Mouse (Mus musculus): ENCODE measurements around the gene Hist1h2bk.
"Not testable (repeated sequence)": the region's sequence is repeated elsewhere in the genome, so short reads cannot be mapped to it uniquely, and the experiment has no call there.

Hist1h2bk gene

GRCm38 (mm10) chr13:22040464-22041141, 4.9 kb downstream of the Hist1h2bk start:
- DNase-seq (ENCODE audit: low read depth), result peak; percentile 44

GRCm38 (mm10) chr13:22041142-22041536, 5.5 kb downstream of the Hist1h2bk start, which contains the start of gene Hist1h4i:
Hist1h4i (minus strand) TSS chr13:22041362.
- DNase-seq (ENCODE audit: low read depth), result peak; percentile 96

- DNase-seq (ENCODE audit: low read depth), result peak; percentile 21
Measured at GRCm38 (mm10) chr13:22041651-22042567, 6.2 kb downstream of the Hist1h2bk start.

GRCm38 (mm10) chr13:22042568-22043502, 7.2 kb downstream of the Hist1h2bk start, which contains the start of the genes Hist1h2ag and Hist1h2bj:
Hist1h2ag (minus strand) TSS chr13:22042944.
Hist1h2bj (plus strand) TSS chr13:22043214.
- DNase-seq (ENCODE audit: low read depth), result peak; percentile 96

- DNase-seq (ENCODE audit: low read depth), result peak; percentile 81
Measured at GRCm38 (mm10) chr13:22043503-22044431, 8.1 kb downstream of the Hist1h2bk start.

- DNase-seq (ENCODE audit: low read depth), result no peak
Measured at GRCm38 (mm10) chr13:22044432-22045155, 8.9 kb downstream of the Hist1h2bk start.

- no peak for DNase-seq (ENCODE audit: low read depth)
Measured at GRCm38 (mm10) chr13:22045311-22045710, 9.6 kb downstream of the Hist1h2bk start.

- no peak for DNase-seq (ENCODE audit: low read depth)
Measured at GRCm38 (mm10) chr13:22049041-22049440, 13.4 kb downstream of the Hist1h2bk start.

- peak; percentile 47 for DNase-seq (ENCODE audit: low read depth)
Measured at GRCm38 (mm10) chr13:22049737-22050440, 14.2 kb downstream of the Hist1h2bk start.

GRCm38 (mm10) chr13:22050591-22051522, 15.2 kb downstream of the Hist1h2bk start:
- peak; percentile 89 for DNase-seq (ENCODE audit: low read depth)

GRCm38 (mm10) chr13:22051523-22051859, 15.8 kb downstream of the Hist1h2bk start:
- no peak for DNase-seq (ENCODE audit: low read depth)

- no peak for DNase-seq (ENCODE audit: low read depth)
Measured at GRCm38 (mm10) chr13:22053754-22054153, 18.1 kb downstream of the Hist1h2bk start.

GRCm38 (mm10) chr13:22061422-22061821, 25.8 kb downstream of the Hist1h2bk start:
- DNase-seq (ENCODE audit: low read depth), result no peak

GRCm38 (mm10) chr13:22063468-22063867, 27.8 kb downstream of the Hist1h2bk start:
- no peak for DNase-seq (ENCODE audit: low read depth)

- not testable (repeated sequence) for DNase-seq (ENCODE audit: low read depth)
Measured at GRCm38 (mm10) chr13:22084140-22084539, 48.5 kb downstream of the Hist1h2bk start, which contains the start of gene Vmn1r188. Vmn1r188 (plus strand) TSS chr13:22084440.

All from NIH3T3 (cell line).